15 mouse cellular contexts compared by ENCODE assay signal in the genomic region with DNA sequence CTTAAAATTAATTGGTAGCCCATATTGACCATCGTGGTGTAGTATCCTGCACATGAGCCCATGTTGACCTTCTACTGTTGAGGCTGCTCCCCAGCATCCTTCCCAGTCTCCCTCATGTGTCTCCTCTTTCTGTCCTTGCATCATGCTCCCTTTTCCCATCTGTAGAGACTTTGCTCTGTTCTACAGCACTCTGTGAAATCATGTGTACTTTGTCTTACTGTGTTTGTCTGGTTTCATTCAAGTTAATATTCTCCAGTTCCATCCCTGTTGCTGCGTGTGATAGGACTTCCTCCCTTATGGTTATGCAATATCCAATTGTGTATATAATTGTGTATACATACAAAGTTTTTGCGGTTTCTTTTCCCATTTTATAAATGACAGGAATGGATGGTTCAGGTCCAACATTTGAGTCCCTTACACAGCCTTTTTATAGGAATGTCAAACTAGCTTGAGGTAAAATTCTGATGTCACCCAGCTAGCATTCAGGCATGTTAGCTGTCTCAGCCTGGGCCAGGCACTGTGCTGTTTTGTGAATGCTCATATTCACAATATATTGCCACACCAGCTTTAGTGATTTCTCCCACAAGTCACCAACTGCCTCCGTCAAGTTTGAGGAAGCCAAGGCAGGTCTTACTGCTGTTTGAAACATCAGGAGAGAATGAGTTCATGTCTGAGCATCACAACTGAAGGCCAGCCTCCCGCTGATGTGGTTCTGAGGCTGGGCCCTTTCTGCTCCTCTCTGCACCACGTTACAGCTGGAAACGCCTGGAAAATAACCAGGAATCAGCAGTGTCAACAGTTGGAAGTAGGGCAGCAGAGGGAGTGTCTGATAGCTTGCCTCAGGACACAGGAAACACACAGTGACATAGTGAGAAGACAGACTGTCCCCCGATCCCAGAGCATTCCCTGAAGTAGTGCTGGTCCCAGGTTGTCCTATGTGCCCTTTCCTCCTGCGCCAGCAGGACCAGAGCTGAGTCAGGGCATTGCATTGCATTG.
DNase-seq lines count a peak whose midpoint lies in the region; ATAC-seq and TF ChIP-seq lines count a peak whose summit lies in the region.
"Had no signal": no experiment of that assay in that cellular context is flagged by ENCODE, and none has a peak within 500 bp of the region (broad histone marks: within the 10 kb centered on the region; RNA-seq: fewer than 3 reads in every experiment).

No protein-coding gene starts in this region.

- WGBS in kidney, embryonic 16.5 days, result 85% methylated on average over 9 of the region's 9 CpGs
- WGBS in forebrain, postnatal 0 days, result 90% methylated on average over 9 of the region's 9 CpGs
- WGBS in hindbrain, embryonic 13.5 days, result 92% methylated on average over 9 of the region's 9 CpGs

- no peaks in the 10 kb centered on the region for H3K27me3 ChIP-seq in kidney, embryonic 16.5 days (ENCODE audit: insufficient read depth, low read length)
- H3K27me3 ChIP-seq in forebrain, postnatal 0 days (ENCODE audit: insufficient read depth, low read length), result no peaks in the 10 kb centered on the region
- H3K27me3 ChIP-seq in hindbrain, embryonic 13.5 days, result no peaks in the 10 kb centered on the region
- H3K27me3 ChIP-seq: lung, embryonic 15.5 days had no signal

- TF ChIP-seq CTCF in forebrain, postnatal 0 days (IDR thresholded peaks at IDR 0.05; ENCODE audit: low read depth), result no peak

- H3K27ac ChIP-seq in kidney, embryonic 16.5 days (ENCODE audit: low read length), result no peak overlapping the region
- no peak overlapping the region for H3K27ac ChIP-seq in forebrain, postnatal 0 days (ENCODE audit: low read depth, low read length)
- no peak overlapping the region for H3K27ac ChIP-seq in hindbrain, embryonic 13.5 days
- H3K27ac ChIP-seq: forebrain, embryonic 10.5 days; hindbrain, postnatal 0 days; layer of hippocampus, adult 2 months; lung, embryonic 15.5 days had no signal

- H3K4me3 ChIP-seq in kidney, embryonic 16.5 days (ENCODE audit: low read length), result no peak overlapping the region
- H3K4me3 ChIP-seq in forebrain, postnatal 0 days (ENCODE audit: low read depth, low read length), result no peak overlapping the region
- no peak overlapping the region for H3K4me3 ChIP-seq in hindbrain, embryonic 13.5 days
- H3K4me3 ChIP-seq: forebrain, embryonic 10.5 days; layer of hippocampus, adult 2 months; lung, embryonic 15.5 days had no signal

- H3K9me3 ChIP-seq in kidney, embryonic 16.5 days (ENCODE audit: low read length), result no peaks in the 10 kb centered on the region
- H3K9me3 ChIP-seq in forebrain, postnatal 0 days (ENCODE audit: low read length), result no peaks in the 10 kb centered on the region
- no peaks in the 10 kb centered on the region for H3K9me3 ChIP-seq in hindbrain, embryonic 13.5 days
- H3K9me3 ChIP-seq: forebrain, embryonic 10.5 days; lung, embryonic 15.5 days had no signal

- no peak overlapping the region for H3K4me2 ChIP-seq in kidney, embryonic 16.5 days (replicated peaks; ENCODE audit: low read depth, low read length)
- no peak overlapping the region for H3K4me2 ChIP-seq in forebrain, postnatal 0 days (ENCODE audit: low read depth)
- H3K4me2 ChIP-seq in hindbrain, embryonic 13.5 days, result no peak overlapping the region
- H3K4me2 ChIP-seq: lung, embryonic 15.5 days; midbrain, embryonic 11.5 days had no signal

- no peak overlapping the region for H3K9ac ChIP-seq in kidney, embryonic 16.5 days (replicated peaks; ENCODE audit: low read length)
- H3K9ac ChIP-seq in forebrain, postnatal 0 days, result no peak overlapping the region
- no peak overlapping the region for H3K9ac ChIP-seq in hindbrain, embryonic 13.5 days
- H3K9ac ChIP-seq: lung, embryonic 15.5 days had no signal

- H3K4me1 ChIP-seq in kidney, embryonic 16.5 days (ENCODE audit: insufficient read depth, low read length), result no peaks in the 10 kb centered on the region
- H3K4me1 ChIP-seq in forebrain, postnatal 0 days (ENCODE audit: insufficient read depth), result no peaks in the 10 kb centered on the region
- H3K4me1 ChIP-seq in hindbrain, embryonic 13.5 days (replicated peaks), result 0 out of 2 replicates have a peak, but pooled peaks cover 2% of the 10 kb centered on the region
- H3K4me1 ChIP-seq: forebrain, embryonic 10.5 days had no signal

- peak; percentile 37 to 53 for DNase-seq in kidney, postnatal 25 days
- peak; percentile 54 for DNase-seq in heart, adult 8-10 months (ENCODE audit: low spot score)
- DNase-seq in heart, postnatal 4 days, result peak; percentile 32
- DNase-seq in forebrain, postnatal 0 days, result no peak
- DNase-seq in frontal cortex, postnatal 36 days (ENCODE audit: low spot score in 2 of 2), result no peak
- DNase-seq: cerebellum, adult 8-10 months had no signal

- H3K36me3 ChIP-seq in kidney, embryonic 16.5 days (ENCODE audit: insufficient read depth, low read length), result 0 out of 2 replicates have a peak, but pooled peaks cover 3% of the 10 kb centered on the region
- peaks cover 12% of the 10 kb centered on the region; the same call in 1 of the 2 replicates for H3K36me3 ChIP-seq in forebrain, postnatal 0 days (ENCODE audit: insufficient read depth)
- peaks cover 9% of the 10 kb centered on the region; the same call in 1 of the 2 replicates for H3K36me3 ChIP-seq in hindbrain, embryonic 13.5 days

- no peak for ATAC-seq in kidney, embryonic 16.5 days (ENCODE audit: low FRiP score, low TSS enrichment)
- ATAC-seq in megakaryocyte progenitor cell, adult 5-6 weeks (replicated peaks; ENCODE audit: poor library complexity), result peak; percentile 73
- ATAC-seq in forebrain, postnatal 0 days, result no peak
- ATAC-seq in hindbrain, embryonic 13.5 days (ENCODE audit: low FRiP score), result no peak
- ATAC-seq: activated CD4-positive, CD25-positive, alpha-beta regulatory T cell, adult 4 months; hindbrain, postnatal 0 days had no signal

Comparison
In these comparisons a context has a peak if more than half of its experiments do, and no peak if none do; other contexts are left out.
1. DNase-seq: peak in kidney, postnatal 25 days (2 of 2), heart, adult 8-10 months (single experiment) and heart, postnatal 4 days (single experiment); none in forebrain, postnatal 0 days (single experiment) and frontal cortex, postnatal 36 days (0 of 2).